Mouse (Mus musculus): ENCODE measurements around the gene Srek1. TPM values are rescaled to one million over a fixed set of nuclear protein-coding genes. Genes with fewer than 3 reads are reported as not detected.

Gene Srek1
- polyA plus RNA-seq, 1 experiment from 2014 or later = 102 TPM

DNA sequence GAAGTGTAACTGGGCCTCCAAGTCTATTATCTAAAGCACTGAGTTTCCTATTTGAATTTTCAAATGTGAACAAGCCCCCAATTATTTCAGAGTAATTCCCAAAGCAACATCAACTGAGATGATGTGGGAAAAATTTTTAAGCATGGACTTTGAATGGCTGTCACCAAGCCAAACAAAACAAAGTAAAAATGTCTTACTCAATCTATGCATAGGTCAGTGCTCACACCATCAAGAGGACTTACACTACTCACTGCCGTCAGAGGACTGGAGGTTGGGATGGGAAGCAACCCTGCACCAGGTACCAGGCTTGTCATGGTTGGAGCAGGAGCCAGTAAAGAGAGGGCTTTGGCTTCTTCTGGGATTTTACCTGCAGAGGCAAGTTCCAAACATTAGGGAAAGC is 10.8 kb downstream of the Srek1 start:
- Histone ChIP-seq H3K27ac (replicated peaks; ENCODE audit: low read depth, low read length) (no peak overlapping the region), H3K27me3 (ENCODE audit: control insufficient read depth, insufficient read depth, low read length) (no peaks in the 10 kb centered on the region), H3K4me3 (ENCODE audit: low read depth, low read length) (no peak overlapping the region), H3K36me3 (replicated peaks; ENCODE audit: control insufficient read depth, insufficient read depth, low read depth, low read length) (peaks cover 3% of the 10 kb centered on the region), H3K9ac (replicated peaks; ENCODE audit: low read length) (no peak overlapping the region), H3K4me1 (ENCODE audit: control insufficient read depth, insufficient read depth, low read length) (no peaks in the 10 kb centered on the region), H3K4me2 (ENCODE audit: low read depth, low read length) (no peak overlapping the region), H3K9me3 (replicated peaks; ENCODE audit: control insufficient read depth, low read length) (no peaks in the 10 kb centered on the region)
- DNase-seq (ENCODE audit: low spot score) = no peak
- 90% methylated on average over 1 of the region's 1 CpGs for WGBS
- no peak for ATAC-seq (replicated peaks; ENCODE audit: insufficient number of reproducible peaks, low FRiP score, low TSS enrichment, low read depth)

DNA sequence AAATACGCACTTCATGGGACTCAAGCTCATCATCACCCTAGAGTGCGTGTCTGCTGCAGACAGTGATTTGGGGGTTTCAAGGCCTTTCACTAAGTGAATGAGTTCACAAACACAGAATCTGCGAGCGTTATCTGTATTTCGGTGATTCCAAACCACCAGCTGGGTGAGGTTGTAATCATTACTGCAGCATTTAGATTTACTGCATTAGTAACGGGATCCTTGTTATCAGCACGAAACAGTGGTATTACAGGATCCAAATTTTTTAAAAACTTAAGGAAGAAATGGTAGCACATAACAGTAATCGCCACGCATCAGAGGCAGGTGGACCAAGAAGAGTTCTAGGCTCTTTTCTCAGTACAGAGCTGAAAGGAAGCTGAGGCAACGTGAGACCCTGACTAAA is 12.4 kb downstream of the Srek1 start:
- Histone ChIP-seq H3K4me2 (ENCODE audit: low read depth, low read length) (no peak overlapping the region), H3K4me3 (ENCODE audit: low read depth, low read length) (no peak overlapping the region), H3K27ac (replicated peaks; ENCODE audit: low read depth, low read length) (no peak overlapping the region), H3K36me3 (replicated peaks; ENCODE audit: control insufficient read depth, insufficient read depth, low read depth, low read length) (peaks cover 7% of the 10 kb centered on the region), H3K27me3 (ENCODE audit: control insufficient read depth, insufficient read depth, low read length) (no peaks in the 10 kb centered on the region), H3K9ac (replicated peaks; ENCODE audit: low read length) (no peak overlapping the region), H3K4me1 (ENCODE audit: control insufficient read depth, insufficient read depth, low read length) (no peaks in the 10 kb centered on the region), H3K9me3 (replicated peaks; ENCODE audit: control insufficient read depth, low read length) (no peaks in the 10 kb centered on the region)
- 94% methylated on average over 10 of the region's 10 CpGs for WGBS
- DNase-seq (ENCODE audit: low spot score) (no peak), ATAC-seq (replicated peaks; ENCODE audit: insufficient number of reproducible peaks, low FRiP score, low TSS enrichment, low read depth) (no peak)

DNA sequence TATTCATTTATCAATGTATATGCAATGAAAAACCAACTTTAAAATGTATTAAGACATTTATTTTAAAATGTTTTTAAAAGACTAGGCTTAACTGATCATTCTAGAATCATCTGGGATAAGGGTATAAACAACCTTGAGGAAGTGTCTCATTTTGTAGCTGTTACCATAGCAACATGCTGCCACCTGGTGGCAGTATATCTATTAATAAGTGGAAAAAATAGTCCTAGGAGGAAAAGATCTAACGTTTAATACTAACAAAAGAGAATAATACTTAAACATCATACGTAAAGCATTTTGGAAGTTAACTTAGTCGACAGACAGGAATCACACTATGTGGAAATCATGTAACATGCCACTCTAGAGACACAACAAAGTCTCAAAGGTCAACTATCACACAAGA is 23.0 kb downstream of the Srek1 start:
- Histone ChIP-seq H3K4me2 (ENCODE audit: low read depth, low read length) (no peak overlapping the region), H3K27ac (replicated peaks; ENCODE audit: low read depth, low read length) (no peak overlapping the region), H3K9me3 (replicated peaks; ENCODE audit: control insufficient read depth, low read length) (no peaks in the 10 kb centered on the region), H3K9ac (replicated peaks; ENCODE audit: low read length) (no peak overlapping the region), H3K27me3 (ENCODE audit: control insufficient read depth, insufficient read depth, low read length) (no peaks in the 10 kb centered on the region), H3K4me3 (ENCODE audit: low read depth, low read length) (no peak overlapping the region), H3K36me3 (replicated peaks; ENCODE audit: control insufficient read depth, insufficient read depth, low read depth, low read length) (peaks cover 13% of the 10 kb centered on the region), H3K4me1 (ENCODE audit: control insufficient read depth, insufficient read depth, low read length) (no peaks in the 10 kb centered on the region)
- DNase-seq (ENCODE audit: low spot score) = peak; percentile 71
- no peak for ATAC-seq (replicated peaks; ENCODE audit: insufficient number of reproducible peaks, low FRiP score, low TSS enrichment, low read depth)
- WGBS = 70% methylated on average over 3 of the region's 3 CpGs

DNA sequence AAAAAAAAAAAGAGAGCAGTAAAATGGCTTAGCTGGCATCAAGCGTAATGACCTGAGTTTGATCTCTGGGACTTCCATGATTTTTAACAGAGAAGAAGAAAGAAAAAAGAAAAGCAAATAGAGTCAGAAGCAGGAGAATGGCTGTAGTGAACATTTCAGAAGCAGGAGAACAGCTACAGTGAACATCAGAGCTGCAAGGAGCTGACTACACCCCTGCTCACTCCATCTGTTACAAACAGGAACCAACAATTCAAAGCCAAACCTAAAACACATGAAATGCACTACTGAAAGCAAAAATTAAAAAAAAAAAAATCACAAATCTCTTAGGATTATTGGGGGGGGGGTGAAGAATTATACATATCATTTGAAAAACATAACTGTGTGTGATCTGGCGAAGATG is 28.7 kb downstream of the Srek1 start:
- Histone ChIP-seq H3K4me1 (ENCODE audit: control insufficient read depth, insufficient read depth, low read length) (no peaks in the 10 kb centered on the region), H3K4me2 (ENCODE audit: low read depth, low read length) (no peak overlapping the region), H3K9me3 (replicated peaks; ENCODE audit: control insufficient read depth, low read length) (no peaks in the 10 kb centered on the region), H3K9ac (replicated peaks; ENCODE audit: low read length) (no peak overlapping the region), H3K36me3 (replicated peaks; ENCODE audit: control insufficient read depth, insufficient read depth, low read depth, low read length) (peaks cover 9% of the 10 kb centered on the region), H3K27me3 (ENCODE audit: control insufficient read depth, insufficient read depth, low read length) (no peaks in the 10 kb centered on the region), H3K27ac (replicated peaks; ENCODE audit: low read depth, low read length) (no peak overlapping the region), H3K4me3 (ENCODE audit: low read depth, low read length) (no peak overlapping the region)
- 95% methylated on average over 2 of the region's 2 CpGs for WGBS
- no peak for DNase-seq (ENCODE audit: low spot score)
- no peak for ATAC-seq (replicated peaks; ENCODE audit: insufficient number of reproducible peaks, low FRiP score, low TSS enrichment, low read depth)

DNA sequence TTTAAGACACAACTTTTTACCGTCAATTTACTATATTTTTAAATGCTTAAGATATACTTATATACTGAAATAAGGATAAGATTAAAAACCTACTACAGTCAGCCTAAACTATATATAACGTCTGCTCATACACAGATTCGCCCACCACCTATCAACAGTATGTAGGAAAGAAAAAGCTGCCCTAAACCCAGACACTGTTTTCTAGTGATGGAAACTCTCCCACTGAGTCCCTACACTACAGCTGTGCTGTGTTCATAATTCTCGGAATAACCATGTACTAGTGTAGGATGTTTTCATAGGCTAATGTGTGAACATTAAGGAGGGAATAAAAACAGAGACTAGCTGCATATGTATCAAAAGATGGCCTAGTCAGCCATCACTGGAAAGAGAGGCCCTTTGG is 29.2 kb downstream of the Srek1 start:
- no peaks in the 10 kb centered on the region for H3K4me1 ChIP-seq (ENCODE audit: control insufficient read depth, insufficient read depth, low read length)
- ATAC-seq (replicated peaks; ENCODE audit: insufficient number of reproducible peaks, low FRiP score, low TSS enrichment, low read depth) = no peak
- H3K27me3 ChIP-seq (ENCODE audit: control insufficient read depth, insufficient read depth, low read length) = no peaks in the 10 kb centered on the region
- H3K9me3 ChIP-seq (replicated peaks; ENCODE audit: control insufficient read depth, low read length) = no peaks in the 10 kb centered on the region
- H3K27ac ChIP-seq (replicated peaks; ENCODE audit: low read depth, low read length) = no peak overlapping the region
- peaks cover 9% of the 10 kb centered on the region for H3K36me3 ChIP-seq (replicated peaks; ENCODE audit: control insufficient read depth, insufficient read depth, low read depth, low read length)
- H3K4me3 ChIP-seq (ENCODE audit: low read depth, low read length) = no peak overlapping the region
- 91% methylated on average over 4 of the region's 4 CpGs for WGBS
- H3K9ac ChIP-seq (replicated peaks; ENCODE audit: low read length) = no peak overlapping the region
- no peak for DNase-seq (ENCODE audit: low spot score)
- no peak overlapping the region for H3K4me2 ChIP-seq (ENCODE audit: low read depth, low read length)

DNA sequence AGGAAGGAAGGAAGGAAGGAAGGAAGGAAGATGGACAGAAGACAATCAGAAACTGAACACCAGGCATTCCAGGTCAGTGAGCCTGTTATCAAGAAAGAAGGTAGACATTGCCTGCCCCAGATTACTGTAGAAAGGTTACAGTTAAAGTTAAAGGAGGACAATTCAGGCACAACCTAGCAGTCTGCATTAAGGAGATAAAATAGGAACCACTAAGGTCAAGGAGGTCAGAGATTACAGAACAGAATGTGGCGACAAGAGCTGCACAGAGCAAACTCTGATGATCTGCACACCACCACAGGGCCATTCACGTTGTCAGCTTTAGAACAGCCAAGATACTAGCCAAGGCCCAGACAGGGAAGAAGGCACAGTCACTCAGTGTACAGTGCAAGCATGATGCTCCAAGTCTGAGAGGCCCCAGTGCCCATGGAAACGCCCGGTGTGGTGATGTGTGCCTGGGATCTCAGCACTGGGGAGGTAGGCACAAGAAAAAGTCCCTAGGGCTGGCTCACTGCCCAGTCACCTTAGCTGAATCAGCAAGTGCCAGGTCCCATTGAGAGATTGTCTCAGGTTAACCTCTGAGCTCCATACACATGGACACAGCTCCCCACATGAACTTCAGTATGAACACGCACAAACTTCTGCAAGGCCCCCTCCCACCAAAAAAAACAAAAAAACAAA is 38.9 kb downstream of the Srek1 start:
- Histone ChIP-seq H3K9ac (replicated peaks; ENCODE audit: low read length) (no peak overlapping the region), H3K4me2 (ENCODE audit: low read depth, low read length) (no peak overlapping the region), H3K9me3 (replicated peaks; ENCODE audit: control insufficient read depth, low read length) (no peaks in the 10 kb centered on the region), H3K27ac (replicated peaks; ENCODE audit: low read depth, low read length) (no peak overlapping the region), H3K4me3 (ENCODE audit: low read depth, low read length) (no peak overlapping the region), H3K4me1 (ENCODE audit: control insufficient read depth, insufficient read depth, low read length) (no peaks in the 10 kb centered on the region), H3K36me3 (replicated peaks; ENCODE audit: control insufficient read depth, insufficient read depth, low read depth, low read length) (no peaks in the 10 kb centered on the region), H3K27me3 (ENCODE audit: control insufficient read depth, insufficient read depth, low read length) (no peaks in the 10 kb centered on the region)
- 90% methylated on average over 5 of the region's 5 CpGs for WGBS
- ATAC-seq (replicated peaks; ENCODE audit: insufficient number of reproducible peaks, low FRiP score, low TSS enrichment, low read depth) = 0 out of 2 replicates have a peak, but pooled peaks have one; percentile 39
- DNase-seq (ENCODE audit: low spot score) = no peak

DNA sequence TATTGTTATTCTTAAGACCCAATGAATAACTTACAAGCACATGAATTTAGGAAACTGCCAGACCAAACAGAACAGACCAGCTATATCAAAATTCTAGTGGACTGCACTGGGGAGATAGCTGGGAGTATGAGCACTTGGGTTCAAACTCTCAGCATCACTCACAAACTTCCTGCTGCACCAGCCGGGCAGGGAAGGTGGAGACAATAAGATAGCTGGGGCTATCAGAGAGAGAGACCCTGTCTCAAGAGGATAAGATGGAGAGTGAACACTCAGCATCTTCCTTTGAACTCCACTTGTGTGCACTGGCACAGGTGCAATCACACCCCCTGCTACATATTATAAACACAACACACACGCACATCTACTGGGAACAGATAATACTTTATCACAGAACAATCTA is 47.5 kb downstream of the Srek1 start:
- H3K9me3 ChIP-seq (replicated peaks; ENCODE audit: control insufficient read depth, low read length) = no peaks in the 10 kb centered on the region
- no peaks in the 10 kb centered on the region for H3K27me3 ChIP-seq (ENCODE audit: control insufficient read depth, insufficient read depth, low read length)
- H3K4me2 ChIP-seq (ENCODE audit: low read depth, low read length) = no peak overlapping the region
- 89% methylated on average over 2 of the region's 2 CpGs for WGBS
- H3K4me3 ChIP-seq (ENCODE audit: low read depth, low read length) = no peak overlapping the region
- H3K9ac ChIP-seq (replicated peaks; ENCODE audit: low read length) = no peak overlapping the region
- DNase-seq (ENCODE audit: low spot score) (no peak), ATAC-seq (replicated peaks; ENCODE audit: insufficient number of reproducible peaks, low FRiP score, low TSS enrichment, low read depth) (no peak)
- no peaks in the 10 kb centered on the region for H3K36me3 ChIP-seq (replicated peaks; ENCODE audit: control insufficient read depth, insufficient read depth, low read depth, low read length)
- H3K27ac ChIP-seq (replicated peaks; ENCODE audit: low read depth, low read length) = no peak overlapping the region
- no peaks in the 10 kb centered on the region for H3K4me1 ChIP-seq (ENCODE audit: control insufficient read depth, insufficient read depth, low read length)

DNA sequence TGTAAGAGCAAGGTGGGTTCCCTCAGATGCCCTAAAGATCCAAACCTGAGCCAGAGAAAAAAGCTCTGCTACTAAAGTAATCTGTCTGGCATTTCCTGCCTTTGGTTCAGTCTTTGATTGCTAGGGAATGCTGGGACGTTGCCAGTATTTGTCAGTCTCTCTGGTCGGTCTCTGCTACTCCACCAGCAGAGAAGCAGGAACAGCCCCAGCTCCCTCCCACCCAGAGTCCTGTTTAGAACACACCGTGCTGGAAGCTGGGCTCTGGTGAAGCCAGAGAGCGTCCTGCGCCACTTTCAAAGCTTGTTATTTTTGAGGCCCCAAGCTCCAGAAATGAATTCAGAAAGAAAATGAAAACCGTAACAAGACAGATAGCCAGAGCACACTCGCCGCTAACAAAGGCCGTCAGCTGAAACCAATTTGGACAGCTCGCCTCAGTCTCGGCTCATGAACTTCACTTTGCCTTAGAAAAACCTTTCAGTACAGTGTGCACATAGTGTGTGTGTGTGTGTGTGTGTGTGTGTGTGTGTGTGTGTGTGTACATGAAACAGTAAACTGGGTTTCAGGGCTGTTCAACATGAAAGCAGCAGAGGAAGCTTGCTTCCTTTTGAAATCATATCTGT is 62.9 kb downstream of the Srek1 start:
- no peak overlapping the region for H3K4me2 ChIP-seq (ENCODE audit: low read depth, low read length)
- H3K27me3 ChIP-seq (ENCODE audit: control insufficient read depth, insufficient read depth, low read length) = no peaks in the 10 kb centered on the region
- no peaks in the 10 kb centered on the region for H3K9me3 ChIP-seq (replicated peaks; ENCODE audit: control insufficient read depth, low read length)
- no peaks in the 10 kb centered on the region for H3K4me1 ChIP-seq (ENCODE audit: control insufficient read depth, insufficient read depth, low read length)
- WGBS = 43% methylated on average over 11 of the region's 11 CpGs
- ATAC-seq (replicated peaks; ENCODE audit: insufficient number of reproducible peaks, low FRiP score, low TSS enrichment, low read depth) (peak; percentile 56; the same call in 1 of the 2 replicates), DNase-seq (ENCODE audit: low spot score) (peak; percentile 71)
- no peak overlapping the region for H3K4me3 ChIP-seq (ENCODE audit: low read depth, low read length)
- no peak overlapping the region for H3K9ac ChIP-seq (replicated peaks; ENCODE audit: low read length)
- H3K36me3 ChIP-seq (replicated peaks; ENCODE audit: control insufficient read depth, insufficient read depth, low read depth, low read length) = no peaks in the 10 kb centered on the region
- H3K27ac ChIP-seq (replicated peaks; ENCODE audit: low read depth, low read length) = no peak overlapping the region; the same call in 1 of the 2 replicates
